Mouse (Mus musculus): ENCODE data around the gene Hfe2. TPM values are rescaled to one million over a fixed set of nuclear protein-coding genes. Genes with fewer than 3 reads are reported as not detected.

The Hfe2 gene
- total RNA-seq, 2 experiments from 2014 or later: 149 to 172 TPM

DNA sequence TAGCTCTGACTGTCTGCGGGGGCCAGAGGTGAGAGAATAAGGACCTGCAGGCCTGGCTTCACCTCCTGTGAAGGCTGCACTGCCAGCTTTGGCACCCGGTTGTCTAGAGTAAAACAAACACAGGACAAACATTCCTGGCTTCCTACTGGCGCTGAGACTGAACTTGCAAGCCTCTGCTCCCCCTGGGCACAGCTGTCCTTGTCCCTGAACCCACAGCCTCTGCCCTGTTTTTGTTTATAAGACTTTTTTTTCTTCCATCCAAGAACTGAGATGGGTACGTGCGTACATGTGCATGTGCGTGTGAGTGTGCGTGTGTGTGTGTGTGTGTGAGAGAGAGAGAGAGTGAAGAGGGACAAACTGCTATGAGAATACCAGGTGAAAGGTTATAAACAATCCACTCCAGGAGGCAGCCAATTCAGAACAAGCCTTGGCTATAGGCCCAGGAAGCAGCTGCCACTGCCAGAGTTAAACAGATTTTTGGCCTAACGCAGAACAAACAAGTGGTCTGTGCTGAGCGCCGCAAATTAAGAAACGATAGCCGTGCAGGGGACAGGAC lies 30.1 kb downstream of the Hfe2 start:
- intact Hi-C loops (cut with DNase I): no loop called here
- peak; percentile 94 for DNase-seq

DNA sequence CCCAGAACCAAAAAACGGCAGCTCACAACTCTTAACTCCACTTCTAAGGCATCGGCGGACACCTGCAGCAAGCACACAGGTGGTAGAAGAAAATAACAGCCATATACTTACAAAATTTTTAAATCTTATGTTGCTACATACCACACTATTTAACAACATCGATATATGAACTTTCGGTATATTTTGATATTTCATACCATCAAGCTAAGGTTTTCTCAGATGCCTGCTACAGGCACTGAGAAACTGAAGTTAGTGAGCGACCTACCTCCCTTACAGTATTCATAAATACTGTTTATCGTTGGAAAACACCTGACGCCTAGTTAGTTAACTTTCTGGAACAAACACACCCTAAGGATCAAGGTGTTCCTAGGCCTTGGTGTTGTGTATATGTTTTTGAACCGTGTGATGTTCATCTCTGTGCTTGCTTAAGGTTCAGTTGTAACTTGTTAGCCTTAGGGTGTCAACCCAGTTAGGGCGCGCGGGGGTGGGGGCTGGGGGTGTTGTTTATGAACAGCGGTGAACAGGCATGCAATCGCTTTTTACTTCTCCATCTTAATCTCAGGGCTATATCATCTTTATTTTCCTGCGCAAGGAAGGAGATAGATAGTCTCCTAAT lies 31.1 kb downstream of the Hfe2 start:
- DNase-seq: peak; percentile 11 to 25
- intact Hi-C loops (cut with DNase I): no loop called here

DNA sequence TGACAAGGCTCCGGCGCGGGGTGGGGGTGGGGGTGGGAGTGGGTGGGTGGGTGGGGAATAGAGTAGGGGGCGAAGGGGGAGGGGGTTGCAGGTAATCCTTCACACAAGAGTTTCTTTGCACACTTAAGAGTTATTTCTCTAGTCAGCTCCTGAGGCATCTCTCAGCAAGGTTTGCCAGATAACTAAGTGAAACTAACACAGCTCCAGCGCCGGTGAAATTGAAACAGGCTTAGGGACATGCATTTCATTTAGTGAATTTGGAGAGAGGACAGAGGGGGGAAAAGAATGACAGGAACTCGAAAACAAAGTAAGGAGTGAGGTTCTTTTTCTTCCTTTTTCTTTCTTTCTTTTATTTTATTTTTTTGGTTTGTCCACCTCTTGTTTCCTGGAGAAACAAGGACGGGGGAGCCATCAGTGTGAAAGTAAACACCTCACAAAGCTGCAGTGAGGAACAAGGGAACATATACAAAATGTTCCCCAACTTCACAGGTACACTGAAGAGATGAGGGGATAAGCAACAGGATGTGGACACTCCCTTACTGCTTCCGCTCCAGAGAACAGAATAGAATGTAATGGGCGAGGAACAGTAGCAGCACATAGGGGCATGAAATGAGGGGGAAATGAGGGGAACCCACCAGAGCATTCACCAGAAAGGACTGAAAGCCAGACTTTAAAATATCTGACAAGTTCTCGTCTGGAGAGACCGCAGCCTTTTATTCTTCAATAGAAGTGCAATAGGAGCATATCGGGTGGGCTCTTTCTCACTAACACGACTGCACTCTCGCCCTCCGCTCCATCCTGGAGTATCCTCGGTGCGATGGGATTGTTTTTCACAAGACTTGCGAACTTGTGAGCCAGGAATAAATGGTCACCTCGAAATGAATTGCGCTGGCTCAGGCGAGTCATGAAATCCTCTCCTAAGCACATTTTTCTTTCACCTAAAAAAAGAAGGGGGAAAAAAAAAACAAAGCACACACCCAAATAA lies 32.0 kb downstream of the Hfe2 start:
- intact Hi-C loops (cut with DNase I): loop anchor here (1.0 kb wide), 1 partner anchor 19 kb away; the partner anchor contains the start of gene Gm16253
- DNase-seq: peak; percentile 56 to 57

DNA sequence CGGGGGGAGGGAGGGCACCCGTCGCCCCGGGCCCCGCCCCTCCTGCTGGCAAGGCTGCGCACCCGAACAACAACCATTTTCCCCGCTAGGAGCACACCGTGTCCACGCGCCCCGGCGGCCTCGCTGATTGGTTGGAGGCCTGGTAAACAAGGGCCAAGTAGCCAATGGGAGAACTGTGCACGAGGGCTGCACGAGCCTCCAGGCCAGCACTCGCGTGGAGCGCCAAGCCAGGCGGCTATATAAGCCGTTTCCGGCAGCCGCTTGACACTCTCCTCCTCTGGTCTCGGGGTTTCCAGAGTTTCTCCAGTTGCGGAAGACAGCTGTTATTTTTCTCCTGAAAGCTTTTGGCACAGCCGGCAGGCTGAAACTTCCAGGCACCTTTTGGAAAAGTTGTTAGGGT lies 32.7 kb downstream of the Hfe2 start, which contains the start of gene Txnip:
Gene Txnip, plus strand, starts transcription at position 264 of the 400 bp plus-strand sequence.
- intact Hi-C loops (cut with DNase I): loop anchor here (1.0 kb wide), 1 partner anchor 19 kb away; the partner anchor contains the start of gene Gm16253
- peak; percentile 100 for DNase-seq

DNA sequence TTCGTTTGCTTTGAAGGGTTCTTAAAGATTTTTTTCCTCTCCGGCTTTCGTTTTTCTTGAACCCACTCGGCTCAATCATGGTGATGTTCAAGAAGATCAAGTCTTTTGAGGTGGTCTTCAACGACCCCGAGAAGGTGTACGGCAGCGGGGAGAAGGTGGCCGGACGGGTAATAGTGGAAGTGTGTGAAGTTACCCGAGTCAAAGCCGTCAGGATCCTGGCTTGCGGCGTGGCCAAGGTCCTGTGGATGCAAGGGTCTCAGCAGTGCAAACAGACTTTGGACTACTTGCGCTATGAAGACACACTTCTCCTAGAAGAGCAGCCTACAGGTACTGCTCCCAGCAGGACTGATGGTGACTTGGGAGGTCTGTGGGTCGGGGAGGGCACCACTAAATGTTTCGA lies 33.2 kb downstream of the Hfe2 start:
- peak in 1 of 2 experiments; percentile 51 for DNase-seq
- intact Hi-C loops (cut with DNase I): no loop called here

DNA sequence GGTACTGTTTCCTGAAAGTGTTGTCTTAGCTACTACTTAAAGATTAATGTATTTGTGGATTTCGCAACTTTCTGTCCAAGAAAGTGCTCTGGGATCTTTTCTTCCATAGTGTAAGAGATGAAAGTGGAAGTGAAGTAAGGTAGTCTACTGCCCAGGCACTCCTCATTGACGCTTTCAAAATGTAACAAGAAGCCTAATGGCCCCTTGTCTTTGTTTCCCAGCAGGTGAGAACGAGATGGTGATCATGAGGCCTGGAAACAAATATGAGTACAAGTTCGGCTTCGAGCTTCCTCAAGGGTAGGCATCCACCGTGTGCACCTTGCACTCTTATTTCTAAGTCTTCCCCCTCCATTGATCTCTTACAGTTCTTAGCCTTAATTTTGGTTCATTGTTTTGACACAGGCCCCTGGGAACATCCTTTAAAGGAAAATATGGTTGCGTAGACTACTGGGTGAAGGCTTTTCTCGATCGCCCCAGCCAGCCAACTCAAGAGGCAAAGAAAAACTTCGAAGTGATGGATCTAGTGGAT lies 33.8 kb downstream of the Hfe2 start:
- intact Hi-C loops (cut with DNase I): no loop called here
- DNase-seq: peak in 1 of 2 experiments; percentile 43

DNA sequence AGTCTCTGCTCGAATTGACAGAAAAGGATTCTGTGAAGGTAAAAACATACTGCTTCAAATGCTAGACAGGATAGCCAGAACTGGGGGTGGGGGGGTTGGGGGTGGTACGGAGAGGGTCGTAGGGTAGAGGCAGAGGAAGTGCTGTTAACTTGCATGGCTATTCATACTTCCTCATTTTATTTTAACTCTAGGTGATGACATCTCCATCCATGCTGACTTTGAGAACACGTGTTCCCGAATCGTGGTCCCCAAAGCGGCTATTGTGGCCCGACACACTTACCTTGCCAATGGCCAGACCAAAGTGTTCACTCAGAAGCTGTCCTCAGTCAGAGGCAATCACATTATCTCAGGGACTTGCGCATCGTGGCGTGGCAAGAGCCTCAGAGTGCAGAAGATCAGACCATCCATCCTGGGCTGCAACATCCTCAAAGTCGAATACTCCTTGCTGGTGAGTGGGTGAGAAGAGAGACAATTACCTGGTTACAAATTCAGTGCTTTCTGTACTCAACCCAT lies 34.5 kb downstream of the Hfe2 start:
- intact Hi-C loops (cut with DNase I): no loop called here
- DNase-seq: peak in 1 of 2 experiments; percentile 60

DNA sequence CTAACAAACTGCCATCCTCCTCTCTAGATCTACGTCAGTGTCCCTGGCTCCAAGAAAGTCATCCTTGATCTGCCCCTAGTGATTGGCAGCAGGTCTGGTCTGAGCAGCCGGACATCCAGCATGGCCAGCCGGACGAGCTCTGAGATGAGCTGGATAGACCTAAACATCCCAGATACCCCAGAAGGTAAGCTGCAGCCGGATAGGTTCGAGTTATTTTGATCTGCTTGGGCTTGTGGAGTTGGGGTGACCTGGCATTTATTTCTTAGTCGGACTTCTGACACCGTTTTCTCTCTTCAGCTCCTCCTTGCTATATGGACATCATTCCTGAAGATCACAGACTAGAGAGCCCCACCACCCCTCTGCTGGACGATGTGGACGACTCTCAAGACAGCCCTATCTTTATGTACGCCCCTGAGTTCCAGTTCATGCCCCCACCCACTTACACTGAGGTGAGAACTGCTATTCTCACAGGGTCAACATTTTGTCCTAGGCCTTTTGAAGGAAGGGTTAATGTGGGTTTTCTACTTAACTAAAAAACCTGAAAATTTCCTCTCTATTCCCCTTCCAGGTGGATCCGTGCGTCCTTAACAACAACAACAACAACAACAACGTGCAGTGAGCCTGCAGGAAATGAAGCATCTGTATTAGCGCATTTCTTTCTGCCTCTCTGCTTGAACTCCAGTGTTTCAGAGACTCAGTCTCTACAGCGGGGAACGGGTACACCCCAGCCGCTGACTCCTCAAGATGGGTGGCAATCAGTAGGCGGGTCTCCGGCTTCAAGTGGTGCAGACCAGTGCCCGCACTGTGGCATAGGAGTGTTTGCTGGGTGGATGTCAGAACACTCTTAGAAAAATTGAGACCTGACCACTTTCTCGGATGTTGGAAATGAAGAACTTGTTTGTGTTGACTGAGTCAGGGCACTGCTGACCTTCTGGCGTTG lies 35.2 kb downstream of the Hfe2 start:
- DNase-seq: peak; percentile 55 to 69
- intact Hi-C loops (cut with DNase I): no loop called here

DNA sequence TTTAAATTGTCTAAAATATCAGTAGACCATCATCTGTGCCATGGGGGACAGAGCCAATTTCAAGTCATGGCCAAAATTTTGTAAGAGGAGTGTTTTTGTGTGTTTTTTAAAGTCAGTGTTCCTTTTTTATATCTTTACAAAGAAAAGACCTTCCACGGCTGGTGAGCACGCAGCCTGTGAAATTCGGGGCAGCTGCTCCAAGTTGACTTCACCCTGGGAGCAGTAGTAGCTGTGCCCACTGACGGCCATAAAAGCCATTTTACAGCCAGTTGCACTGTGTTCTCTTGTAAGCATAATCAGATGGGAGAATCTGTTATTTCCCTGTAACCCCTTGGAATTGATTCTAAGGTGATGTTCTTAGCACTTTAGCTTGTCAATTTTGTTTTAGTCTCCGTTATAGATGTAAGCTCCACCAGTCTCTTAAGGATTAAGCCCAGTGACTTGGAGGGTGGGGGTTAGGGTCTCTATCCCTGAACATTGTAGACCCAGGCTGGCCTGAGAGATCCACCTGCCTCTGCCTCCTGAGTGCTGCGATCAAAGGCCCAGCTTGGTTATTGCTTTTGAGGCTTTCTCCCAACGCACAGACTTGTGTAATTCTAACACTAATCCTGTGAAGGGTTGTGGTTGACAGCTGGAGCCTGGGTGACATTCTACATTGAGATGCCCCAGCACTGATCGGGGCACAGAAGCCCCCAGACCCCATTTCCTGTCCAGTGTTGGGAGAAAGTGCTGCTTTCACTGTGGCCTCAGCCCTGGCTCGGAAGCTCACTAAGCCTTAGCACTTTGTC lies 36.1 kb downstream of the Hfe2 start:
- peak in 1 of 2 experiments; percentile 52 for DNase-seq

DNA sequence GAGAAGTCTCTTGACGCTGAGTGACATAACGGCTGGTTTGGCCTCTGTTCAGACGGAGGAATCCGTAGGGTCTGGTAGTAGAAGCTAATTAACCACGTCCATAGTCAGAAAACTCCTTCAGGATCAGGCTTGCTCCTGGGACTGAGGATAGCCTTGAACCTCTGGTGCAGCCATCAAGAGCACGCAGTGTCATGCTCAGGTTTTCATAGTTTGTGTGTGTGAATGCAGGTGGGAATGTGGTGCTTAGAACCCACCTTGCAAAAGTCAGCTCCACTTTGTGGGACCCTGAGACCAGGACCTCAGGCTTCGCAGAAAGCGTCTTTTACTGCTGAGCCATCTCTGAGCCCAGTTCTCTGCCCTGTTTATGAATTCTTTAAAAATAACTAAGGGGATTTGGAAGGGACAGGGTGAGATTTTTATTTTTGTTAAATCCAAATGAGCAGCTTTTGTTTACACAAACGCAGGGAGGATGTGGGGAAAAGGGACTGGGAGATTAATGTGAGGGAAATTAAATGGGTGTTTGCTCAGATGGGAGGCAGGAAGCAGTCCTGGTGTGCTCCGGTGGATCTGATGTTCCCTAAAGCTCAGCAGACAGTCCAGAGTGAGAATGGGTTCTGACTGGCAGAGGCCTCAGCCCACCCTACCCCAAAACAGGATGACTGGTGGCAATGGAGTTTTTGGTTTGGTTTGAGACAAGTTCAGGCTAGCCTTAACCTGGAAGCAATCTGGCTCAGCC lies 37.1 kb downstream of the Hfe2 start:
- intact Hi-C loops (cut with DNase I): no loop called here
- DNase-seq: peak; percentile 69 to 81

More for the DNA sequence above, 36.1 kb downstream of the Hfe2 start:
- intact Hi-C loops (cut with DNase I): no loop called here

DNA sequence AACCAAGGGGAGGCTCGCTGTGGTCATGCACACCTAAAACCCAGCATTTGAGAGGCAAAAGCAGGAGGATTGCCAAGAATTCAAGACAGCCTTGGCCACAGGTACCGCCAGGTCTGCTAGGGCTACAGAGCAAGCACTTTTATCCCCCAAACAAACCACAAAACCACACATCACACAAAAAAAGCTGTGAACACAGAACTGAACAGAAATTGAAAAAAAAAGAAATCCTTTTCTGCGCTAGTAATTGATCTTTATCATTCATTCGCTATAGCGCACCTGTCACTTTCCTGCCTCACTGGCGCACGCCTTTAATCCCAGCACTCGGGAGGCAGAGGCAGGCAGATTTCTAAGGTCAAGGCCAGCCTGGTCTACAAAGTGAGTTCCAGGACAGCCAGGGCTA lies 38.3 kb downstream of the Hfe2 start:
- intact Hi-C loops (cut with DNase I): no loop called here
- peak in 1 of 2 experiments; percentile 64 for DNase-seq

DNA sequence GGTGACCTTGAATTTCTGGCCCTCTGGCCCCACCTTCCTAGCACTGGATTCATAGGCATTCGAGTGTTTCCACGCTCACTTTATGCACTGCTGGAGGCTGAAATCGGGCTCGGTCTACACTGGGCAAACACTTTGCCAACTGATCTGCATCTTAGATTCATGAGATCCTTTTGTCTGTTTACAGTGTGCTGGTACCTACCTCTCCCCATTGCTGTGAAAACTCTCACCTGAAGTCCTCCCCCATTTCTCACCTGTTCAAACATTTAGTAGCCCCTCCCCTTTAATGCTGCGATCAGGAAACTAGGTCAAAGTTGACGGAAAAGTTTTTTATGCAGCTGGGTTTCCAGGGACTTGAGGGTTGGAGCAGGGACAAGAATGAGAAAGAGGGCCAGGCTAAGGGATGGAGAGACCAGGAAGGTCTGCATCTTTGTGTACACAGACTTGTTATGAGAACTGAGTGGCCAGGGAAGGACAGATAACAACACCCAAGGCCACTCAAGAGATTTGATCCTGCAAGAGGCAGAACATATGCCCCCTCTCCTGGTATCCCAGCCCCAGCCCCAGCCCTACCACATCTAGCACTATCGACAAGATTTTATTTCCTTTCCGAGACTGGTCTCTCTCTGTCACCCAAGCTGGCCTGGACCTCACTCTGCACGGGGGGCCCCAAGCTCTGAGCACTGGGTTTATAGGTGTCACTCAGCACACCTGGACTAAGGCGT lies 39.1 kb downstream of the Hfe2 start:
- DNase-seq: peak; percentile 70 to 79
- intact Hi-C loops (cut with DNase I): no loop called here

DNA sequence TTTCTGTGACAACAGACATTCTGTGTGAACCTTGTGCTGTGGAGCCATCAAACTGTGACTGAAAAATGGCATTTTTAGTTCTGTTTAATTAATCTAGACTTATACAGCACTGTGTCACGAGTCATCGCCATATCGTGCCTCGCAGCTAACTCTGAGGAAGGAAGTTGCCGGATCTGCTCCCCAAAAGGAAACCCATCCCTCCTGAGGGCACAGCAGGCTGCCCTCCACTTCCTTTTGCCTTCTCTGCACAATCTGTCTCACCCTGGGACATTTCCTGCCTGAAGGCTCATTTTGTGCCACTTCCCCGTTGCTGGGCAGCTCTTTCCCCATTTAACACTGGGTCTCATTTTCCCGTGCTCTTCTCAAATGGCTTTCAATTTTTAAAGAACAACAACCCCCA lies 39.7 kb downstream of the Hfe2 start:
- intact Hi-C loops (cut with DNase I): no loop called here
- peak; percentile 61 to 63 for DNase-seq

DNA sequence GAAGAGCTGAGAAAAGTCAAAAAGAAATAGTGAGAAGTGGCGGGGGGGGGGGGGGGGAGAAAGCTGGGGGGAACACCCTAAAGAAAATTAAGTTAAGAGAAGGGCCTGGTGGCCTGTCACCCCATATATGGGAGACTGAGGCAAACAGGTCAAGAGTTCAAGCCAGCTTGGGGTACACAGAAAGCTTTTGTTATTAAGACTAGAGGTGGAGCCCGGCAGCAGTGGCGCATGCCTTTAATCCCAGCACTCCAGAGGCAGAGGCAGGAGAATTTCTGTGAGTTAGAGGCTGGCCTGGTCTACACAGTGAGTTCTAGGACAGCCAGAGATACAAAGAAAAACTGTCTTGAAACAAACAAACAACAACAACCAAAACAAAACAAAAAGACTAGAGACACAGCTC lies 40.1 kb downstream of the Hfe2 start:
- intact Hi-C loops (cut with DNase I): no loop called here
- peak in 1 of 2 experiments; percentile 16 for DNase-seq

DNA sequence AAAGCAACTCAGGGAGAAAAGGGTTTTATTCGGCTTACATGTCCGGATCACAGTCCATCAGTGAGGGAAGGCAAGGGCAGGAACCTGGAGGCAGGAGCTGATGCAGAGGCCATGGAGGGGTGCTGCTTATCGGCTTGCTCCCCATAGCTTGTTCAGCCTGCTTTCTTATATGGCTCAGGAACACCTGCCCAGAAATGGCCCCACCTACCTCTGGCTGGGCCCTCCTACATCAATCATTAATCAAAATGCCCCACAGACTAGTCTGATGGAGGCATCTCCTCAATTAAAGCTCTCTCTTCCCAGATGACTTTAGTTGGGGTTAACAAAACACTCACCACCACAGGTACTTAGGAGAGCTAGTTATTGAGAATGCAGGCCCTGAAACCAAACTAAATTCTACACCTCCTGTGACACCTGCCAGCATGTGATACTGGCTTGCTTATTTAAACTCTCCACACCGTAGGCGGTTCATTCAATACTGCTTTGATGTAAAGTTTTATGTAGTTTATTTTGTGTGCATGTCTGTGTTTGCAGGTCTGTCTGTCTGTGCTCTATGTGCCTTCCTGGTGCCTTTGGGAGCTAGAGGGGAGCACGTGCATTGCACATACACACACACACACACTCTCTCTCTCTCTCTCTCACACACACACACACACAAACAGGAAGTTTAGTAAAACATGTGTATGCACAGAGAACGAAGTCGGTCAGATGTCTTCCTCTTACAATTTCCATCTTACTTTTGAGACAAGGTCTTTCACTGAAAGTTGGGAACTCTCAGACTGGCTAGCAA lies 41.9 kb downstream of the Hfe2 start:
- DNase-seq: peak in 1 of 2 experiments; percentile 21
- intact Hi-C loops (cut with DNase I): no loop called here

DNA sequence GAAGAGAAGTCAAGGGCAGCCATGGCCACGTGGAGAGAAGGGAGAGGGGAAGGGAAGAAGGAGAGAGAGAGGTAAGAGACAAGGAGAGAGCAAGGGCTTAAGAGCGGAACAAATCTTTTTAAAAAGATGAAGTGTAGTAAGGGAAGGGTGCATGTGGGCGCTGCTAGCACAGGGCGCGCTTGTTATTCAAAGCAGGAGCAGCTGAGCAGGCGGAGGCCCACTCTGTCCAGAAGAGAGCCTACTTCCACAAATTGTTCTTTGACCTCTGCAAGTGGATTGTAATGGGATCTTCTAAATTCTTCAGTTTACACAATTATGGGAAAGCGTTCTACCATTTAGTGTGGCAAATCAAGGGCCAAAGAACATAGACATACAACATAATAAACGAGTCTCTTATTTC lies 43.6 kb downstream of the Hfe2 start:
- intact Hi-C loops (cut with DNase I): no loop called here
- DNase-seq: peak in 1 of 2 experiments; percentile 29

DNA sequence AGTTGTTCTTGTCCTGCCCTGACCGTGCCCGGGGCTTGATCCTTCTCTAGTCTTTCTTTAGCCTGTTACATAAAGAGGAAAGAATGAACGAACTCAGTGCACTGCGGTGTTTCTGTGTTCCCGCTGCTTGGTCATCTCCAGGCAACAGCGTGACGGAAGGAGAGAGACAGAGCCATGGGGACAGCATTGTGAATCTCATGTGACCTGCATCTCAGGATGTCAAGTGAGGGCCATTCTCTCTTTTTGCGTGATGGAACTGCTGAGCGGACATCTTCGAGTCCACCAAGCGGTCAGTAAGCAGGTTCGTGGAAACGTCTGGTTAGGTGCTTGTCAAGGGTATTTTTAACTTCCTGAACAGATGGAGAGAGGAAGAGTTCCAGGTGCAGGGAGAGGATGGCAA lies 44.5 kb downstream of the Hfe2 start:
- DNase-seq: peak; percentile 69 to 75
- intact Hi-C loops (cut with DNase I): no loop called here
